8 mouse cellular contexts compared by ENCODE assay signal in the genomic region with DNA sequence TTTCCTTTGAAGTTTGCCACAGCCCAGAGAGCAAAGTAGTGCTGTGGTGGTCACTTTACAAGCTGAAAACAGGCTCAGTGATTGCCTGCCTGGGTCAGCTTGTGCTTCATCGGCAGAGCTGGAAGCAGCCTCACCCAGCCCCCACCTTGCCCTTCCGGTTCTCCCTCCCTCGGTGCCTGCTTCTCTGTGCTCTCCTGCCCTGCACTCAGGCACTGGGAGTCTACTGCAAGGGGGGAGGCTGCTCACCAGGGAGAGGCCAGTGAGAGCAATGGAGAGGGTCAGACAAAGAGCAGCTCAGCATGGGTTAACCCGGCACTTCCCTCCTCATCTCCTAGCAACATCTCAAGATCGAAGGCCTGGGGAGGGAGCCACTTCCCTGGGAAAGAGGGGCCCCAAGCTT. TPM values are rescaled to one million over a fixed set of nuclear protein-coding genes. Genes with fewer than 3 reads are reported as not detected.
DNase-seq lines count a peak whose midpoint lies in the region; ATAC-seq and TF ChIP-seq lines count a peak whose summit lies in the region.

No protein-coding gene starts in this region.

- no peaks in the 10 kb centered on the region for H3K9me3 ChIP-seq in heart, embryonic 14.5 days (ENCODE audit: control insufficient read depth, low read length)
- no peaks in the 10 kb centered on the region for H3K9me3 ChIP-seq in G1E (replicated peaks)
- no peaks in the 10 kb centered on the region for H3K9me3 ChIP-seq in hindbrain, embryonic 15.5 days
- H3K9me3 ChIP-seq in midbrain, embryonic 12.5 days = no peaks in the 10 kb centered on the region

- peak overlapping the region; percentile 46 for H3K9ac ChIP-seq in heart, embryonic 14.5 days (ENCODE audit: low read length)
- H3K9ac ChIP-seq in hindbrain, embryonic 15.5 days = no peak overlapping the region
- H3K9ac ChIP-seq in midbrain, embryonic 12.5 days (replicated peaks) = 0 out of 2 replicates have a peak overlapping the region, but pooled peaks have one; percentile 1

- peak overlapping the region in 1 of 2 experiments; percentile 24; a peak in 3 of 4 replicates for H3K27ac ChIP-seq in heart, embryonic 14.5 days (replicated peaks in 1 of 2; ENCODE audit: control insufficient read depth in 1 of 2, insufficient read depth in 1 of 2, low read depth in 2 of 2, low read length in 2 of 2)
- no peak overlapping the region for H3K27ac ChIP-seq in hindbrain, embryonic 15.5 days (replicated peaks)
- H3K27ac ChIP-seq in midbrain, embryonic 12.5 days (replicated peaks) = peak overlapping the region; percentile 1; the same call in 1 of the 2 replicates

- TF ChIP-seq CTCF in G1E (IDR thresholded peaks at IDR 0.05; ENCODE audit: low read depth, low read length) = no peak

- 2% methylated on average over 5 of the region's 5 CpGs for WGBS in heart, embryonic 14.5 days
- WGBS in hindbrain, embryonic 15.5 days = 0% methylated on average over 5 of the region's 5 CpGs
- WGBS in midbrain, embryonic 12.5 days = 0% methylated on average over 5 of the region's 5 CpGs

- no peaks in the 10 kb centered on the region for H3K36me3 ChIP-seq in heart, embryonic 14.5 days (ENCODE audit: control insufficient read depth, insufficient read depth, low read length)
- no peaks in the 10 kb centered on the region for H3K36me3 ChIP-seq in G1E (replicated peaks)
- H3K36me3 ChIP-seq in hindbrain, embryonic 15.5 days = no peaks in the 10 kb centered on the region
- H3K36me3 ChIP-seq in midbrain, embryonic 12.5 days = no peaks in the 10 kb centered on the region

- intact Hi-C loops in heart, postnatal 25 days (cut with DNase I) = loop anchor here (1.0 to 10.0 kb wide), 2 partner anchors 55 to 256 kb away; no protein-coding TSS in a partner anchor

- peaks cover 37 to 46% of the 10 kb centered on the region in 2 experiments for H3K4me1 ChIP-seq in heart, embryonic 14.5 days (ENCODE audit: control insufficient read depth in 2 of 2, insufficient read depth in 2 of 2, low read length in 2 of 2)
- H3K4me1 ChIP-seq in G1E (ENCODE audit: insufficient read depth, low read depth, low read length) = peaks cover 58% of the 10 kb centered on the region
- H3K4me1 ChIP-seq in hindbrain, embryonic 15.5 days (replicated peaks) = peaks cover 43% of the 10 kb centered on the region
- peaks cover 57% of the 10 kb centered on the region for H3K4me1 ChIP-seq in midbrain, embryonic 12.5 days

- no peak for ATAC-seq in heart, embryonic 14.5 days (ENCODE audit: insufficient number of reproducible peaks, insufficient read depth, low FRiP score, low read depth)
- ATAC-seq in G1E (ENCODE audit: extremely low read depth, insufficient number of reproducible peaks, low FRiP score, poor library complexity, severe bottlenecking) = no peak
- ATAC-seq in hindbrain, embryonic 15.5 days (ENCODE audit: low FRiP score, low read depth) = no peak
- no peak for ATAC-seq in midbrain, embryonic 12.5 days (ENCODE audit: low FRiP score, low read depth)
- no peak for ATAC-seq in erythroblast, adult 5-6 weeks (replicated peaks; ENCODE audit: low FRiP score, poor library complexity, severe bottlenecking)

- no peaks in the 10 kb centered on the region for H3K27me3 ChIP-seq in heart, embryonic 14.5 days (ENCODE audit: control insufficient read depth, insufficient read depth, low read length)
- H3K27me3 ChIP-seq in G1E (ENCODE audit: insufficient read depth, low read length) = peaks cover 51% of the 10 kb centered on the region
- H3K27me3 ChIP-seq in hindbrain, embryonic 15.5 days = peaks cover 12% of the 10 kb centered on the region
- H3K27me3 ChIP-seq in midbrain, embryonic 12.5 days = peaks cover 46% of the 10 kb centered on the region

- DNase-seq in heart, postnatal 25 days (ENCODE audit: low spot score) = no peak
- DNase-seq in G1E (ENCODE audit: low spot score) = no peak
- no peak for DNase-seq in frontal cortex, postnatal 25 days (ENCODE audit: low spot score in 2 of 2)
- DNase-seq in c-Kit-positive CD71-positive TER-119-positive erythroid progenitor cells, embryonic 14.5 days (ENCODE audit: low spot score) = no peak

- H3K4me2 ChIP-seq in heart, embryonic 14.5 days (ENCODE audit: low read length) = peak overlapping the region; percentile 51
- peak overlapping the region; percentile 24; the same call in 1 of the 2 replicates for H3K4me2 ChIP-seq in hindbrain, embryonic 15.5 days
- peak overlapping the region; percentile 36 for H3K4me2 ChIP-seq in midbrain, embryonic 12.5 days (replicated peaks)

- H3K4me3 ChIP-seq in heart, embryonic 14.5 days (ENCODE audit: control insufficient read depth in 1 of 2, insufficient read depth in 1 of 2, low read depth in 1 of 2, low read length in 2 of 2) = no peak overlapping the region
- peak overlapping the region; percentile 44; the same call in 1 of the 2 replicates for H3K4me3 ChIP-seq in G1E (ENCODE audit: low read depth, low read length)
- H3K4me3 ChIP-seq in hindbrain, embryonic 15.5 days = no peak overlapping the region
- 0 out of 2 replicates have a peak overlapping the region, but pooled peaks have one; percentile 0 for H3K4me3 ChIP-seq in midbrain, embryonic 12.5 days

RNA-seq across cellular contexts. Expression of gene Lrrc74b, which starts 2.2 kb away (rescaled TPM):
- 0.20 and 0.22 TPM in 2 replicates for polyA plus RNA-seq in heart, embryonic 14.5 days (2014; fragmentation: Nextera tagmentation; extraction: Ambion mirVana)
- total RNA-seq in heart, postnatal 25 days (2021) = under 1 TPM in 1 of 2 experiments, not detected in 1; 0.17 TPM
- total RNA-seq in G1E (2014; fragmentation: Nextera tagmentation) (0.53 TPM in 1 of 2 replicates, not detected in the other), G1E (2017) (0.17 and 0.33 TPM in 2 replicates)
- 0.03 TPM in 1 of 2 replicates, not detected in the other for polyA plus RNA-seq in G1E (2012)
- polyA plus RNA-seq in hindbrain, embryonic 15.5 days (2015; fragmentation: Nextera tagmentation; extraction: Ambion mirVana) = 0.79 and 0.85 TPM in 2 replicates
- 0.27 and 0.40 TPM in 2 replicates for polyA plus RNA-seq in midbrain, embryonic 12.5 days (2016; fragmentation: Nextera tagmentation; extraction: Ambion mirVana)
- not detected in 2 replicates for total RNA-seq in erythroblast, adult 5-6 weeks (2015; ENCODE audit: low replicate concordance)
- not detected in 2 replicates for total RNA-seq in erythroblast, adult 5-6 weeks (2017; ENCODE audit: low replicate concordance)

RNA-seq across cellular contexts. Expression of gene P2rx6, which starts 2.9 kb away (rescaled TPM):
- 0.65 and 0.67 TPM in 2 replicates for polyA plus RNA-seq in heart, embryonic 14.5 days (2014; fragmentation: Nextera tagmentation; extraction: Ambion mirVana)
- total RNA-seq in heart, postnatal 25 days (2021) = under 1 TPM; 0.50 to 0.83 TPM
- not detected in 2 replicates for total RNA-seq in G1E (2014; fragmentation: Nextera tagmentation)
- 0.11 and 0.12 TPM in 2 replicates for total RNA-seq in G1E (2017)
- not detected in 2 replicates for polyA plus RNA-seq in G1E (2012)
- polyA plus RNA-seq in hindbrain, embryonic 15.5 days (2015; fragmentation: Nextera tagmentation; extraction: Ambion mirVana) = 2.1 and 3.3 TPM in 2 replicates
- polyA plus RNA-seq in midbrain, embryonic 12.5 days (2016; fragmentation: Nextera tagmentation; extraction: Ambion mirVana) = 0.80 and 1.4 TPM in 2 replicates
- not detected in 2 replicates for total RNA-seq in erythroblast, adult 5-6 weeks (2015; ENCODE audit: low replicate concordance)
- not detected in 2 replicates for total RNA-seq in erythroblast, adult 5-6 weeks (2017; ENCODE audit: low replicate concordance)

RNA-seq across cellular contexts. Expression of gene Slc7a4, which starts 24.2 kb away (rescaled TPM):
- polyA plus RNA-seq in heart, embryonic 14.5 days (2014; fragmentation: Nextera tagmentation; extraction: Ambion mirVana) = 10.9 and 12.8 TPM in 2 replicates
- total RNA-seq in heart, postnatal 25 days (2021) = 1 to 10 TPM; 1.4 to 2.3 TPM
- not detected in 2 replicates for total RNA-seq in G1E (2014; fragmentation: Nextera tagmentation)
- 0.05 TPM in 1 of 2 replicates, not detected in the other for total RNA-seq in G1E (2017)
- not detected in 2 replicates for polyA plus RNA-seq in G1E (2012)
- polyA plus RNA-seq in hindbrain, embryonic 15.5 days (2015; fragmentation: Nextera tagmentation; extraction: Ambion mirVana) = 43.3 and 46.5 TPM in 2 replicates
- polyA plus RNA-seq in midbrain, embryonic 12.5 days (2016; fragmentation: Nextera tagmentation; extraction: Ambion mirVana) = 4.5 and 5.6 TPM in 2 replicates
- total RNA-seq in erythroblast, adult 5-6 weeks (2015; ENCODE audit: low replicate concordance) = 0.38 and 0.42 TPM in 2 replicates
- total RNA-seq in erythroblast, adult 5-6 weeks (2017; ENCODE audit: low replicate concordance) = 0.84 and 7.1 TPM in 2 replicates

RNA-seq across cellular contexts. Expression of gene Thap7, which starts 27.9 kb away (rescaled TPM):
- 26.2 and 27.1 TPM in 2 replicates for polyA plus RNA-seq in heart, embryonic 14.5 days (2014; fragmentation: Nextera tagmentation; extraction: Ambion mirVana)
- 10 to 100 TPM; 13.1 to 14.7 TPM for total RNA-seq in heart, postnatal 25 days (2021)
- 11.7 and 22.5 TPM in 2 replicates for total RNA-seq in G1E (2014; fragmentation: Nextera tagmentation)
- 38.1 and 54.1 TPM in 2 replicates for total RNA-seq in G1E (2017)
- polyA plus RNA-seq in G1E (2012) = 148 and 183 TPM in 2 replicates
- 61.8 and 64.5 TPM in 2 replicates for polyA plus RNA-seq in hindbrain, embryonic 15.5 days (2015; fragmentation: Nextera tagmentation; extraction: Ambion mirVana)
- polyA plus RNA-seq in midbrain, embryonic 12.5 days (2016; fragmentation: Nextera tagmentation; extraction: Ambion mirVana) = 53.1 and 61.2 TPM in 2 replicates
- 9.8 and 11.9 TPM in 2 replicates for total RNA-seq in erythroblast, adult 5-6 weeks (2015; ENCODE audit: low replicate concordance)
- total RNA-seq in erythroblast, adult 5-6 weeks (2017; ENCODE audit: low replicate concordance) = 3.8 and 7.7 TPM in 2 replicates

RNA-seq across cellular contexts. Expression of gene Lztr1, which starts 50.3 kb away (rescaled TPM):
- 47.8 and 48.6 TPM in 2 replicates for polyA plus RNA-seq in heart, embryonic 14.5 days (2014; fragmentation: Nextera tagmentation; extraction: Ambion mirVana)
- 10 to 100 TPM; 34.3 to 35.0 TPM for total RNA-seq in heart, postnatal 25 days (2021)
- total RNA-seq in G1E (2014; fragmentation: Nextera tagmentation) (48.4 and 78.0 TPM in 2 replicates), G1E (2017) (54.7 and 58.5 TPM in 2 replicates)
- 35.9 and 42.5 TPM in 2 replicates for polyA plus RNA-seq in G1E (2012)
- 134 and 136 TPM in 2 replicates for polyA plus RNA-seq in hindbrain, embryonic 15.5 days (2015; fragmentation: Nextera tagmentation; extraction: Ambion mirVana)
- 107 and 118 TPM in 2 replicates for polyA plus RNA-seq in midbrain, embryonic 12.5 days (2016; fragmentation: Nextera tagmentation; extraction: Ambion mirVana)
- 5.2 and 26.1 TPM in 2 replicates for total RNA-seq in erythroblast, adult 5-6 weeks (2015; ENCODE audit: low replicate concordance)
- total RNA-seq in erythroblast, adult 5-6 weeks (2017; ENCODE audit: low replicate concordance) = 10.3 and 22.4 TPM in 2 replicates

Comparison
In these comparisons a context has a peak if more than half of its experiments do, and no peak if none do; other contexts are left out.
1. H3K4me3 ChIP-seq: peak in G1E (single experiment) and midbrain, embryonic 12.5 days (single experiment); none in heart, embryonic 14.5 days (0 of 2) and hindbrain, embryonic 15.5 days (single experiment).
2. Peak in every context shown above with its lines, with median percentiles within 50 percentile points of each other: H3K4me2 ChIP-seq.